Mouse (Mus musculus): ENCODE data around the gene Crmp1. TPM values are rescaled to one million over a fixed set of nuclear protein-coding genes. Genes with fewer than 3 reads are reported as not detected.

The Crmp1 gene
- total RNA-seq, 2 experiments from 2014 or later = 376 to 387 TPM

Other genes with a start within 250 kb of the Crmp1 start
- gene Gm1043, start 156.6 kb upstream of the Crmp1 start, total RNA-seq (2021) = 10 to 100 TPM; 26.0 to 28.3 TPM
- gene Evc, start 95.0 kb downstream of the Crmp1 start, total RNA-seq (2021) = 1 to 10 TPM; 3.7 to 6.1 TPM
- gene Evc2, start 96.6 kb downstream of the Crmp1 start, total RNA-seq (2021) = 1 to 10 TPM; 5.5 to 6.0 TPM